Mouse (Mus musculus): ENCODE measurements around the gene Fndc3b.

GRCm38 (mm10) chr3:27690030-27690429, 21.1 kb downstream of the Fndc3b start:
- TF ChIP-seq CTCF (IDR thresholded peaks at IDR 0.05; ENCODE audit: control insufficient read depth, insufficient read depth, insufficient read length) = no peak
- no peak for TF ChIP-seq MYOG (IDR thresholded peaks at IDR 0.05; ENCODE audit: control insufficient read depth, extremely low read depth, insufficient read length)
- no peak for TF ChIP-seq USF1 (IDR thresholded peaks at IDR 0.05; ENCODE audit: low read depth)
- TF ChIP-seq MAX (IDR thresholded peaks at IDR 0.05) = no peak
- peak; percentile 80 for TF ChIP-seq CEBPB (IDR thresholded peaks at IDR 0.05; ENCODE audit: low read depth)
- TF ChIP-seq MYOD1 (IDR thresholded peaks at IDR 0.05; ENCODE audit: control insufficient read depth, insufficient read length, low read depth) = no peak
- TF ChIP-seq FOSL1 (IDR thresholded peaks at IDR 0.05; ENCODE audit: insufficient read depth, low read length, poor library complexity, severe bottlenecking) = no peak

Data from C2C12 (cell line).